Mouse (Mus musculus): Measurements from ENCODE around the gene Cd55b. TPM values are rescaled to one million over a fixed set of nuclear protein-coding genes. Genes with fewer than 3 reads are reported as not detected.
A peak's percentile ranks its signal among the peaks of the same experiment; 100 is the strongest.

Gene Cd55b
- total and polyA plus RNA-seq, 3 experiments: not detected

DNA sequence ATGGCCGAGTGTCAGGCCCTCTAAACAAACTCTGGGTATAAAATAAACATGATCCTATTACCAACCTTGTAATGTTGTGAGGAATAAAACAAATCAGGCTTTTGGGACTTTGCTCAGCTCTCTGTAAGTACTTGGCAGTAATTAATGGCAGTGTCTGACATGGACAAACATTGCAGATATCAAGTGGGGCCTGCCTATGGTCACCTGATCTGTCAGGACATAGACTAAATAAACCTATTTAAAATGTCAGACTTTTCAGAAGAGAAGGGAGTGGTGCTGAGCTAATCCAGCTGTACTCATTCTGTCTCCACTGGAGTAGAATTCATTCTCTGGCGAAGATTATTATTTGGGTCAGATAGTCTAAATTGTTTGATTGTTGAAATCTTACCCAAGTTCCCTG lies 44.6 kb upstream of the Cd55b start:
- Histone ChIP-seq H3K36me3 (ENCODE audit: control insufficient read depth in 1 of 2, insufficient read depth in 2 of 2, low read length in 2 of 2) (peaks cover 0 to 13% of the 10 kb centered on the region in 2 experiments; a peak in 2 of 4 replicates), H3K4me3 (ENCODE audit: control insufficient read depth in 1 of 2, insufficient read depth in 1 of 2, low read depth in 2 of 2, low read length in 2 of 2) (no peak overlapping the region), H3K4me1 (ENCODE audit: control insufficient read depth in 1 of 2, insufficient read depth in 2 of 2, low read length in 2 of 2) (peaks cover 0 to 4% of the 10 kb centered on the region in 2 experiments; a peak in 1 of 4 replicates), H3K27ac (ENCODE audit: control insufficient read depth, low read depth, low read length) (no peak overlapping the region), H3K27me3 (ENCODE audit: control insufficient read depth in 1 of 2, insufficient read depth in 2 of 2, low read length in 2 of 2) (no peaks in the 10 kb centered on the region), H3K79me2 (ENCODE audit: control insufficient read depth, insufficient read depth, low read length, poor library complexity) (no peaks in the 10 kb centered on the region; the same call in 1 of the 2 replicates), H3K9me3 (replicated peaks; ENCODE audit: insufficient read depth, low read length) (no peaks in the 10 kb centered on the region), H3K9ac (ENCODE audit: control insufficient read depth, low read depth, low read length, poor library complexity, severe bottlenecking) (no peak overlapping the region)
- no peak for DNase-seq (ENCODE audit: low read depth, low spot score)
- TF ChIP-seq E2F4 (IDR thresholded peaks at IDR 0.05; ENCODE audit: borderline replicate concordance, low read depth, low read length) (no peak), POLR2AphosphoS2 (IDR thresholded peaks at IDR 0.05; ENCODE audit: low read length) (no peak), MAFK (IDR thresholded peaks at IDR 0.05; ENCODE audit: borderline replicate concordance, low read depth, low read length) (no peak), ELF1 (IDR thresholded peaks at IDR 0.05; ENCODE audit: low read depth, low read length) (no peak), MYB (IDR thresholded peaks at IDR 0.05; ENCODE audit: low read depth, low read length) (no peak), UBTF (IDR thresholded peaks at IDR 0.05; ENCODE audit: borderline replicate concordance, insufficient read depth, low read depth, low read length) (no peak)

GRCm38 (mm10) chr1:130464173-130464572 lies 41.4 kb upstream of the Cd55b start:
- DNase-seq (ENCODE audit: low read depth, low spot score): peak; percentile 19
- Histone ChIP-seq H3K79me2 (ENCODE audit: control insufficient read depth, insufficient read depth, low read length, poor library complexity) (peaks cover 3% of the 10 kb centered on the region), H3K27ac (ENCODE audit: control insufficient read depth, low read depth, low read length) (no peak overlapping the region), H3K4me3 (ENCODE audit: control insufficient read depth in 1 of 2, insufficient read depth in 1 of 2, low read depth in 2 of 2, low read length in 2 of 2) (no peak overlapping the region), H3K4me1 (ENCODE audit: control insufficient read depth in 1 of 2, insufficient read depth in 2 of 2, low read length in 2 of 2) (peaks cover 0 to 4% of the 10 kb centered on the region in 2 experiments; a peak in 2 of 4 replicates), H3K27me3 (ENCODE audit: control insufficient read depth in 1 of 2, insufficient read depth in 2 of 2, low read length in 2 of 2) (no peaks in the 10 kb centered on the region), H3K36me3 (ENCODE audit: control insufficient read depth in 1 of 2, insufficient read depth in 2 of 2, low read length in 2 of 2) (peaks cover 0 to 19% of the 10 kb centered on the region in 2 experiments; a peak in 3 of 4 replicates), H3K9me3 (replicated peaks; ENCODE audit: insufficient read depth, low read length) (no peaks in the 10 kb centered on the region), H3K9ac (ENCODE audit: control insufficient read depth, low read depth, low read length, poor library complexity, severe bottlenecking) (no peak overlapping the region)
- TF ChIP-seq GATA1 (IDR thresholded peaks at IDR 0.05; ENCODE audit: low read depth, low read length) (peak; percentile 21; the same call in 1 of the 2 replicates), ETS1 (IDR thresholded peaks at IDR 0.05; ENCODE audit: low read depth, low read length) (0 out of 2 replicates have a peak, but pooled peaks have one; percentile 14), JUND (IDR thresholded peaks at IDR 0.05; ENCODE audit: low read depth, low read length) (no peak)

DNA sequence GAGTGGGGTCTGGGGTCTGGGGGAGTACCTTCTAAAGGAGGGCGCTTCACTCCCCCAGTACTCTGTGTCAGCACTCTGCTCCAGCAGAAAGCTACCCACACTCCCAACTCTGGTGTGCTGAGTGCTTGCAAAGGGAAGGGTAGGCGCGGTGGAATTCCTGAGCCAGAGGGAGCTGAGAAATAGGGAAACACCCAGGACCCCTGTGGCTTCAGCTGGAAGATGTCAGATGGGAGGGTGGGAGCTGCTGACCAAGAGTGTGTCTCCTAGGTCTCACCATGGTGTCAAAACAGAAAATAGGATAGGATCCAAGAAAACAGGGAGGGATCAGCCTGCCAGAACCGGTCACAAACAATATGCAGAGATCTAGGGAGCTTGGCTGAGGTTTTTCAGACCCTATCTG lies 40.1 kb upstream of the Cd55b start:
- Histone ChIP-seq H3K9me3 (replicated peaks; ENCODE audit: insufficient read depth, low read length) (no peaks in the 10 kb centered on the region), H3K36me3 (ENCODE audit: control insufficient read depth in 1 of 2, insufficient read depth in 2 of 2, low read length in 2 of 2) (peaks cover 0 to 23% of the 10 kb centered on the region in 2 experiments; a peak in 3 of 4 replicates), H3K4me1 (ENCODE audit: control insufficient read depth in 1 of 2, insufficient read depth in 2 of 2, low read length in 2 of 2) (peaks cover 0 to 9% of the 10 kb centered on the region in 2 experiments; a peak in 2 of 4 replicates), H3K4me3 (ENCODE audit: control insufficient read depth in 1 of 2, insufficient read depth in 1 of 2, low read depth in 2 of 2, low read length in 2 of 2) (peak overlapping the region; percentile 78 to 81), H3K79me2 (ENCODE audit: control insufficient read depth, insufficient read depth, low read length, poor library complexity) (peaks cover 3% of the 10 kb centered on the region), H3K27me3 (ENCODE audit: control insufficient read depth in 1 of 2, insufficient read depth in 2 of 2, low read length in 2 of 2) (no peaks in the 10 kb centered on the region), H3K27ac (ENCODE audit: control insufficient read depth, low read depth, low read length) (no peak overlapping the region), H3K9ac (ENCODE audit: control insufficient read depth, low read depth, low read length, poor library complexity, severe bottlenecking) (peak overlapping the region; percentile 85)
- DNase-seq (ENCODE audit: low read depth, low spot score): no peak
- TF ChIP-seq E2F4 (IDR thresholded peaks at IDR 0.05; ENCODE audit: borderline replicate concordance, low read depth, low read length): no peak
- no peak for TF ChIP-seq MAFK (IDR thresholded peaks at IDR 0.05; ENCODE audit: borderline replicate concordance, low read depth, low read length)
- TF ChIP-seq BHLHE40 (IDR thresholded peaks at IDR 0.05; ENCODE audit: borderline replicate concordance, low read depth, low read length): no peak
- no peak for TF ChIP-seq USF2 (IDR thresholded peaks at IDR 0.05; ENCODE audit: borderline replicate concordance in 1 of 2, insufficient read depth in 1 of 2, low read depth in 1 of 2, low read length in 2 of 2)
- TF ChIP-seq CTCF (IDR thresholded peaks at IDR 0.05 in 2 of 3, conservative IDR thresholded peaks at IDR 0.05 in 1 of 3; ENCODE audit: control insufficient read depth in 1 of 3, insufficient read depth in 1 of 3, low read depth in 2 of 3, low read length in 3 of 3, poor library complexity in 1 of 3, severe bottlenecking in 1 of 3): no peak
- TF ChIP-seq CHD2 (IDR thresholded peaks at IDR 0.05; ENCODE audit: low read length): no peak
- TF ChIP-seq POLR2A (IDR thresholded peaks at IDR 0.05; ENCODE audit: control insufficient read depth in 1 of 2, insufficient read depth in 1 of 2, low read depth in 1 of 2, low read length in 2 of 2, poor library complexity in 1 of 2): no peak
- no peak for TF ChIP-seq CHD1 (IDR thresholded peaks at IDR 0.05; ENCODE audit: low read depth, low read length)
- no peak for TF ChIP-seq TBP (IDR thresholded peaks at IDR 0.05; ENCODE audit: low read depth, low read length)
- TF ChIP-seq POLR2AphosphoS2 (IDR thresholded peaks at IDR 0.05; ENCODE audit: low read length): no peak
- no peak for TF ChIP-seq JUND (IDR thresholded peaks at IDR 0.05; ENCODE audit: low read depth, low read length)
- TF ChIP-seq POLR2AphosphoS5 (IDR thresholded peaks at IDR 0.05; ENCODE audit: borderline replicate concordance, low read depth, low read length): no peak
- no peak for TF ChIP-seq UBTF (IDR thresholded peaks at IDR 0.05; ENCODE audit: borderline replicate concordance, insufficient read depth, low read depth, low read length)
- no peak for TF ChIP-seq MYC (IDR thresholded peaks at IDR 0.05; ENCODE audit: low read depth, low read length)
- TF ChIP-seq MXI1 (IDR thresholded peaks at IDR 0.05; ENCODE audit: low read depth, low read length): no peak
- TF ChIP-seq ZNF384 (IDR thresholded peaks at IDR 0.05; ENCODE audit: low read depth, low read length): no peak

All from MEL (cell line).